In genomic region chr11:115722638-115723037, GRCm38 (mm10) we compare ENCODE assay signal across 8 mouse cellular contexts. TPM values are rescaled to one million over a fixed set of nuclear protein-coding genes. Genes with fewer than 3 reads are reported as not detected.
DNase-seq lines count a peak whose midpoint lies in the region; ATAC-seq lines count a peak whose summit lies in the region.

No protein-coding gene starts in this region.

- WGBS in hindbrain, embryonic 12.5 days, result 19% methylated on average over 14 of the region's 14 CpGs

- H3K36me3 ChIP-seq in hindbrain, embryonic 12.5 days, result no peaks in the 10 kb centered on the region

- no peak overlapping the region for H3K4me3 ChIP-seq in hindbrain, embryonic 12.5 days

- peak; percentile 92 for DNase-seq in NIH3T3 (ENCODE audit: low read depth)
- peak; percentile 91 for DNase-seq in cerebellum, adult 9-10 months
- DNase-seq in frontal cortex, postnatal 10 days (ENCODE audit: low spot score in 2 of 2), result peak; percentile 41 to 77
- peak; percentile 66 to 87 for DNase-seq in layer of hippocampus, postnatal 25 days (ENCODE audit: extremely low spot score in 1 of 2, low spot score in 1 of 2)
- peak; percentile 87 to 91 for DNase-seq in lung, postnatal 4 days
- peak; percentile 77 for DNase-seq in right cerebral cortex, postnatal 14 days
- peak; percentile 81 to 87 for DNase-seq in urinary bladder, postnatal 36 days (ENCODE audit: low spot score in 2 of 2)

- no peaks in the 10 kb centered on the region for H3K9me3 ChIP-seq in hindbrain, embryonic 12.5 days (replicated peaks)

- H3K27ac ChIP-seq in hindbrain, embryonic 12.5 days, result no peak overlapping the region

- H3K4me2 ChIP-seq in hindbrain, embryonic 12.5 days (replicated peaks), result peak overlapping the region; percentile 25

- H3K4me1 ChIP-seq in hindbrain, embryonic 12.5 days, result no peaks in the 10 kb centered on the region

- no peaks in the 10 kb centered on the region for H3K27me3 ChIP-seq in hindbrain, embryonic 12.5 days

- H3K9ac ChIP-seq in hindbrain, embryonic 12.5 days, result no peak overlapping the region

- ATAC-seq in hindbrain, embryonic 12.5 days (ENCODE audit: low FRiP score), result no peak

RNA-seq across cellular contexts. Expression of gene Grb2, which starts 14.2 kb away (rescaled TPM):
- polyA plus RNA-seq in hindbrain, embryonic 12.5 days (2016; fragmentation: Nextera tagmentation; extraction: Ambion mirVana), result 151 and 164 TPM in 2 replicates
- 100 to 1,000 TPM; 188 to 210 TPM for total RNA-seq in layer of hippocampus, postnatal 25 days (2021)

RNA-seq across cellular contexts. Expression of gene Tmem94, which starts 42.6 kb away (rescaled TPM):
- 41.6 and 42.1 TPM in 2 replicates for polyA plus RNA-seq in hindbrain, embryonic 12.5 days (2016; fragmentation: Nextera tagmentation; extraction: Ambion mirVana)
- 10 to 100 TPM; 44.5 to 51.1 TPM for total RNA-seq in layer of hippocampus, postnatal 25 days (2021)
